ENCODE assay signal across 32 mouse cellular contexts in genomic region chr2:139714206-139714605, GRCm38 (mm10). TPM values are rescaled to one million over a fixed set of nuclear protein-coding genes. Genes with fewer than 3 reads are reported as not detected.
"Had no signal": no experiment of that assay in that cellular context is flagged by ENCODE, and none has a peak within 500 bp of the region (broad histone marks: within the 10 kb centered on the region; RNA-seq: fewer than 3 reads in every experiment).

No protein-coding gene starts in this region.

- H3K4me3 ChIP-seq: limb, embryonic 10.5 days; limb, embryonic 12.5 days; limb, embryonic 13.5 days; limb, embryonic 15.5 days; liver, embryonic 12.5 days; liver, embryonic 13.5 days; liver, embryonic 15.5 days; lung, embryonic 15.5 days; megakaryocyte, embryonic 14.5 days; midbrain, embryonic 10.5 days; midbrain, embryonic 12.5 days; midbrain, embryonic 13.5 days; midbrain, embryonic 15.5 days; myocyte had no signal

- H3K27me3 ChIP-seq: limb, embryonic 12.5 days; limb, embryonic 13.5 days; limb, embryonic 15.5 days; liver, embryonic 12.5 days; liver, embryonic 13.5 days; liver, embryonic 15.5 days; lung, embryonic 15.5 days; megakaryocyte, embryonic 14.5 days; midbrain, embryonic 12.5 days; midbrain, embryonic 13.5 days; midbrain, embryonic 15.5 days had no signal

- DNase-seq: left cerebral cortex, postnatal 4 days; liver; liver, embryonic 13.5 days; liver, postnatal 0 days; lung, adult 18-20 months; lung, adult 2 months; lung, embryonic 14.5 days; lung, postnatal 10 days; lung, postnatal 14 days; lung, postnatal 36 days; lung, postnatal 4 days; midbrain, embryonic 14.5 days had no signal

- H3K27ac ChIP-seq: limb, embryonic 10.5 days; limb, embryonic 12.5 days; limb, embryonic 13.5 days; limb, embryonic 15.5 days; liver, embryonic 12.5 days; liver, embryonic 13.5 days; liver, embryonic 14.5 days; liver, embryonic 15.5 days; lung, embryonic 15.5 days; macrophage; midbrain, embryonic 10.5 days; midbrain, embryonic 12.5 days; midbrain, embryonic 13.5 days; midbrain, embryonic 15.5 days had no signal

- H3K4me1 ChIP-seq: limb, embryonic 10.5 days; limb, embryonic 12.5 days; limb, embryonic 13.5 days; limb, embryonic 15.5 days; liver, embryonic 12.5 days; liver, embryonic 13.5 days; liver, embryonic 15.5 days; megakaryocyte, embryonic 14.5 days; midbrain, embryonic 10.5 days; midbrain, embryonic 12.5 days; midbrain, embryonic 15.5 days had no signal

- H3K36me3 ChIP-seq: limb, embryonic 10.5 days; limb, embryonic 12.5 days; limb, embryonic 13.5 days; limb, embryonic 15.5 days; liver, embryonic 12.5 days; liver, embryonic 13.5 days; liver, embryonic 15.5 days; lung, embryonic 15.5 days; midbrain, embryonic 10.5 days; midbrain, embryonic 12.5 days; midbrain, embryonic 13.5 days; midbrain, embryonic 15.5 days had no signal

RNA-seq across cellular contexts. Expression of gene Ism1, which starts 36.2 kb away (rescaled TPM):
- total RNA-seq: liver, adult 2 months; megakaryocyte progenitor cell, adult 5-6 weeks; megakaryocyte-erythroid progenitor cell, adult 5-6 weeks; monocyte, adult 5-6 weeks had no signal
- polyA plus RNA-seq: liver, embryonic 13.5 days; liver, embryonic 16.5 days; liver, postnatal 0 days; macrophage; myocyte had no signal
